Mouse (Mus musculus): Measurements from ENCODE around the gene Hps6. TPM values are rescaled to one million over a fixed set of nuclear protein-coding genes. Genes with fewer than 3 reads are reported as not detected.

Hps6 gene
- polyA plus RNA-seq, 1 experiment from 2014 or later: 5.4 TPM

- Histone ChIP-seq H3K4me3 (ENCODE audit: low read depth, low read length) (peak overlapping the region; percentile 97), H3K9ac (ENCODE audit: low read depth, low read length) (peak overlapping the region; percentile 96), H3K4me2 (peak overlapping the region; percentile 92), H3K27ac (ENCODE audit: low read depth, low read length) (peak overlapping the region; percentile 85), H3K36me3 (ENCODE audit: control insufficient read depth, insufficient read depth, low read length) (no peaks in the 10 kb centered on the region), H3K9me3 (ENCODE audit: control insufficient read depth, low read length) (no peaks in the 10 kb centered on the region), H3K4me1 (replicated peaks; ENCODE audit: control insufficient read depth, insufficient read depth, low read length) (peaks cover 56% of the 10 kb centered on the region), H3K27me3 (replicated peaks; ENCODE audit: control insufficient read depth, insufficient read depth, low read length) (no peaks in the 10 kb centered on the region)
- WGBS: 2% methylated on average over 7 of the region's 7 CpGs
- DNase-seq (ENCODE audit: low spot score) (no peak), ATAC-seq (replicated peaks; ENCODE audit: low FRiP score) (peak; percentile 32)
These were observed 42.5 kb downstream of the Hps6 start for GRCm38 (mm10) chr19:46045696-46046311.

- Histone ChIP-seq H3K27ac (ENCODE audit: low read depth, low read length) (peak overlapping the region; percentile 85), H3K27me3 (replicated peaks; ENCODE audit: control insufficient read depth, insufficient read depth, low read length) (no peaks in the 10 kb centered on the region), H3K4me1 (replicated peaks; ENCODE audit: control insufficient read depth, insufficient read depth, low read length) (peaks cover 48% of the 10 kb centered on the region), H3K36me3 (ENCODE audit: control insufficient read depth, insufficient read depth, low read length) (no peaks in the 10 kb centered on the region), H3K4me3 (ENCODE audit: low read depth, low read length) (peak overlapping the region; percentile 97; the same call in 1 of the 2 replicates), H3K4me2 (peak overlapping the region; percentile 92), H3K9ac (ENCODE audit: low read depth, low read length) (no peak overlapping the region), H3K9me3 (ENCODE audit: control insufficient read depth, low read length) (no peaks in the 10 kb centered on the region)
- 6% methylated on average over 10 of the region's 10 CpGs for WGBS
- ATAC-seq (replicated peaks; ENCODE audit: low FRiP score) (no peak), DNase-seq (ENCODE audit: low spot score) (no peak)
These were observed 43.3 kb downstream of the Hps6 start for GRCm38 (mm10) chr19:46046621-46047025.

- 66% methylated on average over 2 of the region's 2 CpGs for WGBS
- DNase-seq (ENCODE audit: low spot score) (no peak), ATAC-seq (replicated peaks; ENCODE audit: low FRiP score) (no peak)
- Histone ChIP-seq H3K27me3 (replicated peaks; ENCODE audit: control insufficient read depth, insufficient read depth, low read length) (no peaks in the 10 kb centered on the region), H3K9me3 (ENCODE audit: control insufficient read depth, low read length) (no peaks in the 10 kb centered on the region), H3K4me3 (ENCODE audit: low read depth, low read length) (no peak overlapping the region), H3K36me3 (ENCODE audit: control insufficient read depth, insufficient read depth, low read length) (no peaks in the 10 kb centered on the region), H3K4me1 (replicated peaks; ENCODE audit: control insufficient read depth, insufficient read depth, low read length) (peaks cover 40% of the 10 kb centered on the region), H3K4me2 (no peak overlapping the region), H3K27ac (ENCODE audit: low read depth, low read length) (no peak overlapping the region), H3K9ac (ENCODE audit: low read depth, low read length) (no peak overlapping the region)
These were observed 44.1 kb downstream of the Hps6 start for GRCm38 (mm10) chr19:46047426-46047825.

GRCm38 (mm10) chr19:46049129-46049528 is 45.8 kb downstream of the Hps6 start:
- WGBS: 75% methylated on average over 4 of the region's 4 CpGs
- no peak overlapping the region for H3K9ac ChIP-seq (ENCODE audit: low read depth, low read length)
- H3K4me2 ChIP-seq: no peak overlapping the region
- H3K27me3 ChIP-seq (replicated peaks; ENCODE audit: control insufficient read depth, insufficient read depth, low read length): no peaks in the 10 kb centered on the region
- H3K9me3 ChIP-seq (ENCODE audit: control insufficient read depth, low read length): no peaks in the 10 kb centered on the region
- ATAC-seq (replicated peaks; ENCODE audit: low FRiP score) (no peak), DNase-seq (ENCODE audit: low spot score) (no peak)
- H3K27ac ChIP-seq (ENCODE audit: low read depth, low read length): no peak overlapping the region
- no peaks in the 10 kb centered on the region for H3K36me3 ChIP-seq (ENCODE audit: control insufficient read depth, insufficient read depth, low read length)
- no peak overlapping the region for H3K4me3 ChIP-seq (ENCODE audit: low read depth, low read length)
- H3K4me1 ChIP-seq (replicated peaks; ENCODE audit: control insufficient read depth, insufficient read depth, low read length): peaks cover 24% of the 10 kb centered on the region

GRCm38 (mm10) chr19:46050462-46050861 is 47.2 kb downstream of the Hps6 start:
- no peak for ATAC-seq (replicated peaks; ENCODE audit: low FRiP score)
- Histone ChIP-seq H3K4me3 (ENCODE audit: low read depth, low read length) (no peak overlapping the region), H3K27ac (ENCODE audit: low read depth, low read length) (no peak overlapping the region), H3K9ac (ENCODE audit: low read depth, low read length) (no peak overlapping the region), H3K27me3 (replicated peaks; ENCODE audit: control insufficient read depth, insufficient read depth, low read length) (no peaks in the 10 kb centered on the region), H3K4me2 (no peak overlapping the region), H3K36me3 (ENCODE audit: control insufficient read depth, insufficient read depth, low read length) (no peaks in the 10 kb centered on the region), H3K4me1 (replicated peaks; ENCODE audit: control insufficient read depth, insufficient read depth, low read length) (peaks cover 21% of the 10 kb centered on the region), H3K9me3 (ENCODE audit: control insufficient read depth, low read length) (no peaks in the 10 kb centered on the region)
- 48% methylated on average over 2 of the region's 2 CpGs for WGBS
- no peak for DNase-seq (ENCODE audit: low spot score)

Other genes with a start within 250 kb of the Hps6 start
- gene Mgea5, start 219.7 kb upstream of the Hps6 start, polyA plus RNA-seq (2014; fragmentation: Nextera tagmentation; extraction: Ambion mirVana): 38.9 and 39.7 TPM in 2 replicates
- gene Kcnip2, start 187.4 kb upstream of the Hps6 start, polyA plus RNA-seq (2014; fragmentation: Nextera tagmentation; extraction: Ambion mirVana): 1.2 and 1.8 TPM in 2 replicates
- 9.2 and 12.2 TPM in 2 replicates for gene Armh3, start 5.0 kb upstream of the Hps6 start, polyA plus RNA-seq (2014; fragmentation: Nextera tagmentation; extraction: Ambion mirVana)
- gene Pprc1, start 41.4 kb downstream of the Hps6 start, polyA plus RNA-seq (2014; fragmentation: Nextera tagmentation; extraction: Ambion mirVana): 73.2 and 77.2 TPM in 2 replicates
- 67.5 and 78.9 TPM in 2 replicates for gene Ldb1, start 41.7 kb downstream of the Hps6 start, polyA plus RNA-seq (2014; fragmentation: Nextera tagmentation; extraction: Ambion mirVana)
- gene Nolc1, start 72.4 kb downstream of the Hps6 start, polyA plus RNA-seq (2014; fragmentation: Nextera tagmentation; extraction: Ambion mirVana): 211 TPM in 2 replicates
- not detected in 2 replicates for gene Elovl3, start 128.4 kb downstream of the Hps6 start, polyA plus RNA-seq (2014; fragmentation: Nextera tagmentation; extraction: Ambion mirVana)
- 0.47 and 0.55 TPM in 2 replicates for gene Pitx3, start 144.8 kb downstream of the Hps6 start, polyA plus RNA-seq (2014; fragmentation: Nextera tagmentation; extraction: Ambion mirVana)
- 30.8 and 31.1 TPM in 2 replicates for gene Gbf1, start 149.0 kb downstream of the Hps6 start, polyA plus RNA-seq (2014; fragmentation: Nextera tagmentation; extraction: Ambion mirVana)